Mouse (Mus musculus) embryonic facial prominence, embryonic 14.5 days (tissue): ENCODE data around the gene Tpst1. TPM values are rescaled to one million over a fixed set of nuclear protein-coding genes. Genes with fewer than 3 reads are reported as not detected.

Experiments used
- ATAC-seq: fragments of 200-750 bp; cut with Nextera tagmentation; 2 replicates; pipeline ENCODE4 v1.8.0; 2017; ENCODE audit warnings: low read depth, moderate number of reproducible peaks, moderate TSS enrichment
- DNase-seq: peaks from one replicate; pipeline ENCODE4 v3.0.0-alpha.2; 2015; ENCODE audit warnings: low spot score
- H3K27ac ChIP-seq: fragments of 300-500 bp; sonication (generic); replicated peaks from 2 replicates; pipeline ENCODE4 v1.5.1; 2014; ENCODE audit warnings: low read depth, mild to moderate bottlenecking, low read length, moderate library complexity
- H3K27me3 ChIP-seq: fragments of 300-500 bp; sonication (generic); replicated peaks from 2 replicates; pipeline ENCODE4 v1.6.1; 2014; ENCODE audit warnings: low read length; ENCODE audit not compliant: control insufficient read depth, insufficient read depth
- H3K36me3 ChIP-seq: fragments of 300-500 bp; sonication (generic); 2 replicates; pipeline ENCODE4 v1.6.1; 2014; ENCODE audit warnings: low read length, mixed read lengths; ENCODE audit not compliant: control insufficient read depth, insufficient read depth
- H3K4me1 ChIP-seq: fragments of 300-500 bp; sonication (generic); 2 replicates; pipeline ENCODE4 v1.6.1; 2014; ENCODE audit warnings: antibody characterized with exemption, low read length; ENCODE audit not compliant: control insufficient read depth, insufficient read depth
- H3K4me2 ChIP-seq: fragments of 300-500 bp; sonication (generic); 2 replicates; pipeline ENCODE4 v1.6.1; 2014; ENCODE audit warnings: low read depth, mild to moderate bottlenecking, low read length, moderate library complexity, mixed read lengths
- H3K4me3 ChIP-seq: fragments of 300-500 bp; sonication (generic); 2 replicates; pipeline ENCODE4 v1.5.1; 2014; ENCODE audit warnings: low read depth, mild to moderate bottlenecking, low read length
- H3K9ac ChIP-seq: fragments of 300-500 bp; sonication (generic); 2 replicates; pipeline ENCODE4 v1.6.1; 2014; ENCODE audit warnings: low read depth, mild to moderate bottlenecking, low read length, moderate library complexity, mixed read lengths
- H3K9me3 ChIP-seq: fragments of 300-500 bp; sonication (generic); 2 replicates; pipeline ENCODE4 v1.6.1; 2016; ENCODE audit warnings: low read length; ENCODE audit not compliant: control insufficient read depth
- WGBS: fragments of 180-500 bp; shearing (Covaris S2); extraction: QIAGEN DNeasy Blood & Tissue Kit; methylation state at CpG from one replicate; pipeline ENCODE4 v1.1.7; 2014; 5-methylcytosine and 5-hydroxymethylcytosine counted together
- polyA plus RNA-seq: library from polyadenylated mRNA; unstranded; fragments of >200 nt; fragmentation: Nextera tagmentation; extraction: Ambion mirVana; gene quantifications from 2 replicates; pipeline ENCODE4 v1.2.1, GENCODE M21; 2014

Tpst1 gene
- polyA plus RNA-seq, 1 experiment from 2014 or later = 94.0 TPM

- H3K4me1 ChIP-seq = peaks cover 26% of the 10 kb centered on the region
Observed at GRCm38 (mm10) chr5:130116857-130117256, 43.7 kb downstream of the Tpst1 start.

GRCm38 (mm10) chr5:130117932-130118331, 44.8 kb downstream of the Tpst1 start:
- peaks cover 26% of the 10 kb centered on the region for H3K4me1 ChIP-seq
- ATAC-seq = no peak
- peak overlapping the region; percentile 86 for H3K27ac ChIP-seq
- H3K36me3 ChIP-seq = peaks cover 18% of the 10 kb centered on the region
- no peak overlapping the region for H3K9ac ChIP-seq
- 55% methylated on average over 6 of the region's 6 CpGs for WGBS
- H3K9me3 ChIP-seq = no peaks in the 10 kb centered on the region
- H3K27me3 ChIP-seq = no peaks in the 10 kb centered on the region
- H3K4me3 ChIP-seq = no peak overlapping the region
- DNase-seq = peak; percentile 54
- no peak overlapping the region for H3K4me2 ChIP-seq

More at GRCm38 (mm10) chr5:130116857-130117256, 43.7 kb downstream of the Tpst1 start:
- ATAC-seq = peak; percentile 66
- Histone ChIP-seq H3K4me3 (no peak overlapping the region), H3K36me3 (peaks cover 18% of the 10 kb centered on the region), H3K9me3 (no peaks in the 10 kb centered on the region), H3K27me3 (no peaks in the 10 kb centered on the region), H3K4me2 (no peak overlapping the region), H3K27ac (peak overlapping the region; percentile 86), H3K9ac (no peak overlapping the region)
- peak; percentile 87 for DNase-seq
- WGBS = 64% methylated on average over 7 of the region's 7 CpGs

- WGBS = 68% methylated on average over 3 of the region's 3 CpGs
- no peaks in the 10 kb centered on the region for H3K9me3 ChIP-seq
- H3K4me2 ChIP-seq = no peak overlapping the region
- ATAC-seq (no peak), DNase-seq (peak; percentile 38)
- peaks cover 26% of the 10 kb centered on the region for H3K4me1 ChIP-seq
- no peak overlapping the region for H3K9ac ChIP-seq
- peaks cover 17% of the 10 kb centered on the region for H3K36me3 ChIP-seq
- no peaks in the 10 kb centered on the region for H3K27me3 ChIP-seq
- H3K4me3 ChIP-seq = no peak overlapping the region
- H3K27ac ChIP-seq = peak overlapping the region; percentile 36
Observed at GRCm38 (mm10) chr5:130119236-130119635, 46.1 kb downstream of the Tpst1 start.

GRCm38 (mm10) chr5:130120070-130120736, 47.1 kb downstream of the Tpst1 start:
- ATAC-seq (no peak), DNase-seq (no peak)
- H3K4me3 ChIP-seq = no peak overlapping the region
- H3K4me2 ChIP-seq = no peak overlapping the region
- H3K27me3 ChIP-seq = no peaks in the 10 kb centered on the region
- 79% methylated on average over 12 of the region's 12 CpGs for WGBS
- H3K4me1 ChIP-seq = peaks cover 26% of the 10 kb centered on the region
- H3K27ac ChIP-seq = no peak overlapping the region
- H3K9ac ChIP-seq = no peak overlapping the region
- H3K9me3 ChIP-seq = no peaks in the 10 kb centered on the region
- H3K36me3 ChIP-seq = peaks cover 7% of the 10 kb centered on the region; the same call in 1 of the 2 replicates

GRCm38 (mm10) chr5:130120904-130121303, 47.8 kb downstream of the Tpst1 start:
- Histone ChIP-seq H3K9me3 (no peaks in the 10 kb centered on the region), H3K36me3 (0 out of 2 replicates have a peak, but pooled peaks cover 5% of the 10 kb centered on the region), H3K4me2 (no peak overlapping the region), H3K9ac (no peak overlapping the region), H3K4me3 (no peak overlapping the region), H3K27ac (no peak overlapping the region), H3K4me1 (peaks cover 20% of the 10 kb centered on the region), H3K27me3 (no peaks in the 10 kb centered on the region)
- DNase-seq (peak; percentile 72), ATAC-seq (peak; percentile 51; the same call in 1 of the 2 replicates)
- WGBS = 43% methylated on average over 6 of the region's 6 CpGs

- Histone ChIP-seq H3K27me3 (no peaks in the 10 kb centered on the region), H3K27ac (no peak overlapping the region), H3K4me2 (no peak overlapping the region), H3K4me3 (no peak overlapping the region), H3K9me3 (no peaks in the 10 kb centered on the region), H3K4me1 (peaks cover 17% of the 10 kb centered on the region), H3K36me3 (no peaks in the 10 kb centered on the region), H3K9ac (no peak overlapping the region)
- ATAC-seq = no peak
- DNase-seq = no peak
- WGBS = 96% methylated on average over 2 of the region's 2 CpGs
Observed at GRCm38 (mm10) chr5:130122355-130122754, 49.2 kb downstream of the Tpst1 start.

- no peak for ATAC-seq
- 55% methylated on average over 5 of the region's 5 CpGs for WGBS
- H3K9me3 ChIP-seq = no peaks in the 10 kb centered on the region
- H3K27me3 ChIP-seq = no peaks in the 10 kb centered on the region
- H3K4me3 ChIP-seq = no peak overlapping the region
- peak; percentile 41 for DNase-seq
- H3K36me3 ChIP-seq = no peaks in the 10 kb centered on the region
- no peak overlapping the region; the same call in 1 of the 2 replicates for H3K27ac ChIP-seq
- no peak overlapping the region for H3K4me2 ChIP-seq
- no peak overlapping the region for H3K9ac ChIP-seq
- H3K4me1 ChIP-seq = peaks cover 10% of the 10 kb centered on the region
Observed at GRCm38 (mm10) chr5:130124271-130124670, 51.1 kb downstream of the Tpst1 start.

- ATAC-seq (peak; percentile 79), DNase-seq (peak; percentile 72)
- H3K9ac ChIP-seq = no peak overlapping the region
- no peak overlapping the region for H3K4me3 ChIP-seq
- peaks cover 16% of the 10 kb centered on the region for H3K36me3 ChIP-seq
- no peaks in the 10 kb centered on the region for H3K27me3 ChIP-seq
- H3K4me2 ChIP-seq = no peak overlapping the region
- no peaks in the 10 kb centered on the region for H3K9me3 ChIP-seq
- H3K27ac ChIP-seq = no peak overlapping the region
- WGBS = 46% methylated on average over 11 of the region's 11 CpGs
- peaks cover 6% of the 10 kb centered on the region; the same call in 1 of the 2 replicates for H3K4me1 ChIP-seq
Observed at GRCm38 (mm10) chr5:130128686-130129523, 55.8 kb downstream of the Tpst1 start.
